Comparison of ENCODE assay signal across 7 mouse cellular contexts in the genomic region with DNA sequence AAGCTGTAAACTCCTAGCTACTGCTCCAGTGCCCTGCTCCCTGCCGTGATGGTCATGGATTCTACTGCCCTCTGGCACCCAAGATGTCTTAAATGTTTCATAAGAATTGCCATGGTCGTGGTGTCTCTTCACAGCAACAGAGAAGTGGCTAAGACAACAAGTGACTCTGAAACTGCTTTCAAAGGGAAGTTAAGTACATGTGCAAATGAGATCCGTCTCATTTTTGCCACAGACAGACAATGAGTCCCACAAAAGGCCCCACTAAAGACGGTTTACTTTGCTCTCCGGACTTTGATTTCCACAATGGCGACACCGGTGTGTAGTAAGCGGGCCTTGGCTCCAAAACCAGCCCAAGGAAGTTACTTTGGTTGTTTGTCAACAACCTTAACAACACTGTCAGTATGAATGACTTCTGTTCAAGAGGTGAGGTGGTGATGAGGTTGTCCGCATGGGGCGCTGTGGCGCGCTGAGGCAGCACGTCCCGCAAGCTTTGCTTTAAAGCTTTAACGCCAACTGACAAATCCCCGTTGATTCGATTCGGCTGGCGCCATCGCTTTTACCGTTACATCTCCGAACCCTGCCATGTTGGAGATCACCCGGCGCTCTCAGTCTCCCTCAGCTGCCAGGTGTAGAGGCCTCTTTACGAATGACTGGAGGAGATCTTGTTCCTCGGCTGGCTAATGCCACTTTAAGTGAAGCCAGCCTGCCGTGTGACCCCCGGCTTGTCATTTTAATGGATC.
DNase-seq lines count a peak whose midpoint lies in the region; ATAC-seq and TF ChIP-seq lines count a peak whose summit lies in the region.

No protein-coding gene starts in this region.

- ATAC-seq in embryonic facial prominence, embryonic 13.5 days (ENCODE audit: insufficient number of reproducible peaks, insufficient read depth, low FRiP score, low TSS enrichment, low read depth) = no peak
- no peak; the same call in 1 of the 2 replicates for ATAC-seq in limb, embryonic 13.5 days (ENCODE audit: low FRiP score, low read depth)
- ATAC-seq in midbrain, embryonic 14.5 days (ENCODE audit: low FRiP score, low TSS enrichment) = no peak; the same call in 1 of the 2 replicates

- peak overlapping the region; percentile 63 for H3K4me2 ChIP-seq in embryonic facial prominence, embryonic 13.5 days
- peak overlapping the region; percentile 75 for H3K4me2 ChIP-seq in limb, embryonic 13.5 days (replicated peaks)
- H3K4me2 ChIP-seq in midbrain, embryonic 14.5 days (ENCODE audit: low read length) = peak overlapping the region; percentile 60

- peak; percentile 88 for TF ChIP-seq CTCF in bone marrow, adult 2 months (IDR thresholded peaks at IDR 0.05; ENCODE audit: control insufficient read depth, insufficient read depth, low read length)

- TF ChIP-seq POLR2A in bone marrow, adult 2 months (IDR thresholded peaks at IDR 0.05; ENCODE audit: borderline replicate concordance, control insufficient read depth, low read depth, low read length) = no peak

- 3% methylated on average over 28 of the region's 28 CpGs for WGBS in bone marrow, adult 2 months
- WGBS in embryonic facial prominence, embryonic 13.5 days = 4% methylated on average over 28 of the region's 28 CpGs
- 5% methylated on average over 28 of the region's 28 CpGs for WGBS in heart, embryonic 10.5 days
- 3% methylated on average over 28 of the region's 28 CpGs for WGBS in limb, embryonic 13.5 days
- 3% methylated on average over 28 of the region's 28 CpGs for WGBS in midbrain, embryonic 14.5 days

- DNase-seq in heart, embryonic 10.5 days (ENCODE audit: low spot score) = peak; percentile 79
- DNase-seq in kidney, adult 9 months = peak; percentile 60
- peak; percentile 92 for DNase-seq in midbrain, embryonic 14.5 days
- peak; percentile 51 to 77 for DNase-seq in spleen, postnatal 4 days (ENCODE audit: low spot score in 2 of 2)

- no peaks in the 10 kb centered on the region for H3K36me3 ChIP-seq in embryonic facial prominence, embryonic 13.5 days
- H3K36me3 ChIP-seq in heart, embryonic 10.5 days = no peaks in the 10 kb centered on the region
- H3K36me3 ChIP-seq in limb, embryonic 13.5 days = no peaks in the 10 kb centered on the region
- no peaks in the 10 kb centered on the region for H3K36me3 ChIP-seq in midbrain, embryonic 14.5 days (ENCODE audit: control insufficient read depth, insufficient read depth, low read length)

- H3K27me3 ChIP-seq in embryonic facial prominence, embryonic 13.5 days = no peaks in the 10 kb centered on the region
- H3K27me3 ChIP-seq in heart, embryonic 10.5 days (ENCODE audit: insufficient read depth, poor library complexity, severe bottlenecking) = no peaks in the 10 kb centered on the region
- no peaks in the 10 kb centered on the region; the same call in 1 of the 2 replicates for H3K27me3 ChIP-seq in limb, embryonic 13.5 days
- no peaks in the 10 kb centered on the region for H3K27me3 ChIP-seq in midbrain, embryonic 14.5 days (ENCODE audit: control insufficient read depth, insufficient read depth, low read length)

- no peak overlapping the region for H3K4me3 ChIP-seq in bone marrow, adult 2 months (replicated peaks; ENCODE audit: control insufficient read depth, low read depth, low read length)
- H3K4me3 ChIP-seq in embryonic facial prominence, embryonic 13.5 days = peak overlapping the region; percentile 44
- peak overlapping the region; percentile 62 for H3K4me3 ChIP-seq in heart, embryonic 10.5 days
- peak overlapping the region; percentile 47 for H3K4me3 ChIP-seq in limb, embryonic 13.5 days
- H3K4me3 ChIP-seq in midbrain, embryonic 14.5 days (replicated peaks; ENCODE audit: low read depth, low read length) = peak overlapping the region; percentile 38

- no peaks in the 10 kb centered on the region for H3K4me1 ChIP-seq in bone marrow, adult 2 months (ENCODE audit: control insufficient read depth, insufficient read depth, low read length)
- H3K4me1 ChIP-seq in embryonic facial prominence, embryonic 13.5 days = no peaks in the 10 kb centered on the region
- H3K4me1 ChIP-seq in heart, embryonic 10.5 days = no peaks in the 10 kb centered on the region
- H3K4me1 ChIP-seq in limb, embryonic 13.5 days = no peaks in the 10 kb centered on the region
- peaks cover 4% of the 10 kb centered on the region; the same call in 1 of the 2 replicates for H3K4me1 ChIP-seq in midbrain, embryonic 14.5 days (ENCODE audit: control insufficient read depth, insufficient read depth, low read length)

- no peak overlapping the region for H3K27ac ChIP-seq in bone marrow, adult 2 months (ENCODE audit: control insufficient read depth, insufficient read depth, low read depth, low read length, poor library complexity)
- H3K27ac ChIP-seq in embryonic facial prominence, embryonic 13.5 days = no peak overlapping the region
- H3K27ac ChIP-seq in heart, embryonic 10.5 days = peak overlapping the region; percentile 73
- no peak overlapping the region for H3K27ac ChIP-seq in limb, embryonic 13.5 days
- peak overlapping the region; percentile 63; the same call in 1 of the 2 replicates for H3K27ac ChIP-seq in midbrain, embryonic 14.5 days (replicated peaks; ENCODE audit: low read depth, low read length)

- H3K9me3 ChIP-seq in embryonic facial prominence, embryonic 13.5 days = no peaks in the 10 kb centered on the region
- H3K9me3 ChIP-seq in heart, embryonic 10.5 days = no peaks in the 10 kb centered on the region
- no peaks in the 10 kb centered on the region for H3K9me3 ChIP-seq in limb, embryonic 13.5 days
- no peaks in the 10 kb centered on the region for H3K9me3 ChIP-seq in midbrain, embryonic 14.5 days (ENCODE audit: control insufficient read depth, low read length)

- H3K9ac ChIP-seq in embryonic facial prominence, embryonic 13.5 days = peak overlapping the region; percentile 70
- peak overlapping the region; percentile 61 for H3K9ac ChIP-seq in limb, embryonic 13.5 days
- H3K9ac ChIP-seq in midbrain, embryonic 14.5 days (replicated peaks; ENCODE audit: low read length) = peak overlapping the region; percentile 67

Comparison
In these comparisons a context has a peak if more than half of its experiments do, and no peak if none do; other contexts are left out.
1. H3K27ac ChIP-seq: peak in heart, embryonic 10.5 days (single experiment) and midbrain, embryonic 14.5 days (single experiment); none in bone marrow, adult 2 months (single experiment), embryonic facial prominence, embryonic 13.5 days (single experiment) and limb, embryonic 13.5 days (single experiment).
2. Peak in every context shown above with its lines, with median percentiles within 50 percentile points of each other: H3K4me2 ChIP-seq, H3K9ac ChIP-seq and DNase-seq.